Mouse (Mus musculus) left cerebral cortex, postnatal 25 days (tissue): ENCODE measurements around the gene Ppt1. TPM values are rescaled to one million over a fixed set of nuclear protein-coding genes. Genes with fewer than 3 reads are reported as not detected.
"Not testable (repeated sequence)": the region's sequence is repeated elsewhere in the genome, so short reads cannot be mapped to it uniquely, and the experiment has no call there.

Experiments used
- DNase-seq, 2 experiments: peaks; one replicate each; pipeline ENCODE4 v3.0.0; 2022; ENCODE audit warnings: low spot score in 2 of 2, mixed read lengths in 1 of 2
- intact Hi-C: fragments of 180-260 bp; cut with DNase I; formaldehyde crosslinking; loops from one replicate; pipeline ENCODE4 v1.15.1; 2025
- total RNA-seq, 2 experiments: library from RNA; stranded (reverse); gene quantifications; 2 replicates each; pipeline ENCODE4 v1.2.3; 2021

Gene Ppt1
- 10 to 100 TPM; 95.2 to 98.2 TPM for total RNA-seq

DNA sequence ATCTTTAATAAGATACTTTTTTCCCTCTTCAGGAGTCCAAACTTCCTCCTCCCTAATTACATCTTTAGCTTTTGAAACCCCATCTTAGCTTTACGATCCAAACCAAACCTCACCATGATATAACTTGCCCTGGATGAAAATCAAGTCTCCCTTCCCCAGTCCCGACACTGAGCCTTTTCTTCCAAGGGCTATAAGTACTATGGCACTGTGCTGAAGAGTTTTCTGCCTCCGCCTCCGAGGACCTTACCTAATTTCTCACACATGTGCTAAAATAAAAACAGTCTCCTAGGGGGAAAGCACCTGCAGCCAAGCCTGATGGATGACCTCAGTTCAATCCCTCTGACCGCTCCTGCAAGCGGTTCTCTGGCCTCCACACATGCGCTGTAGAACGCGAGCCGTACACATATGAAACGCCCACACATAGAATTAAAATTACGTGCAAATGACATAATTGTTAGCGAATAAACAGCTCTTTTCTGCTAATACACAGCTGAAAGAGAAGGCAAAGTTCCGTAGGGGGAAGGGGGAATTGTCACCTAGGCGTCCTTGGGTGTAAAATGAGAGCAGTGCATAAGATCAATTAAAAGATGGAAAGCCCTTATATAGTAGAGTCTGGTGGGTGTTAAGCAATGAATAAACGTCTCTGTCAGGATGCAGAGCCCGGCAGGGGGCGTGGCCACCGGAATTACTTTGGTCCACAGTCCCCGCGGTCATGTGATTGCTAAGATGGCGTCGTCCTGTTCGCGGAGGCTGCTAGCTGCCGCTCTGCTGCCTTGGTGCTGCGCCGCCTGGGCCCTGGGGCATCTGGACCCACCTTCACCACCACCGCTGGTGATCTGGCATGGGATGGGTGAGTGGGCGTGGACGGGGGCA, at the start of gene Ppt1:
Ppt1 (plus strand) TSS at position 713 of the 873 bp plus-strand sequence.
- intact Hi-C loops, result loop anchor here (2.0 to 10.0 kb wide), 2 partner anchors 27 to 1601 kb away; no protein-coding TSS in a partner anchor
- peak; percentile 95 to 96 for DNase-seq

DNA sequence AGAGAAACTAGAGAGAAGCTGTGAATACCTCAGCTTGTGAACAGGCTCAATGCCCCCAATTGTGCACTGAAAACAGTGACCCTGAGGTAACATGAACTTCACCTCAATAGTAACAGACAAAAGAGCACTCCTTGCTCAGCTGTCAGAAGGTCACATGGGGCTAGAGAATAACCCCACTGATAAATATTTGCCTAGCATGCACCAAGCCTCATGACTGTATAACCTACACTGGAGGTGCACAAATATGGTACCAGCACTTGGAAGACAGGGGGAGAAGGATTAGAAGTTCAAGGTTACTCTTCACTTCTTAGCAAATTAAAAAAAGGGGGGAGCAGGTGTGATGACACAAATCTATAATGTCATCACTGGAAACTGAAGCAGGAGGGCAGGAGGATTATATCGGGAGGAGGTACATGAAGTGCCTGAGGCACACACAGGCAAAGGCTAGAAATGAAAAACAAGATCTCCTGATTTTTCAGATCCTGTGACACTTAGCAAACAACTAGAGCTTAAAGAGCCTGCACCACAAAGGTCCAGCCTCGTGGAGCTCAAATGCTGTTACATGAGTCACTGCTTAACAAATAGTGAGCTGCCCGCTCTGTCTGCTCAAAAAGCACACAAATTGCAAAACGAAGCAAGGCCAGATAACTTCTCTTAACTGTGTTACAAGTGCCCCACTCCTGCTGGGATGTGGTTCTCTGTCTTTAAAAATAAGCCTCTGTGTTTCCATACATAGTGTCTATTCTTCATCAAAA, 46.5 kb upstream of the Ppt1 start:
- intact Hi-C loops, result no loop called here
- DNase-seq, result no peak

DNA sequence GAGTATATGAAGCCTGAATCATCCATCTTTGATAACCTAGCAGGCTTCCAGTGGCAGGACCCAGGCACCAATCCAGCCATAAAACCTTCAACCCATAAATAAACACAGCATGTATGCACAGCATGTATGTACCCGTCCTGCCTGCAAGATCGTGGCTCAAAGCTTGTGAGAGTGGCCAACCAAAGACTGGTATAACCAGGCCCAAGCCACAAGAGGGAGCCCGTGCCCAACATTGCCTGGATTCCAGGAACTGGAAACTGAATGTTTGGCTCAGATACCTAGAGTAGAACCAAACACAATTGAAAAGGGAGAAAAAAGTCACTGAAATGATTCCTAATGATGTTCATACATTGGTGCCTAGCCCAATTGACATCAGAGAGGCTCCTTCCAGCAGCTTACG, 27.9 kb upstream of the Ppt1 start:
- peak; percentile 50 to 75 for DNase-seq
- intact Hi-C loops, result loop anchor here (2.0 to 5.0 kb wide), 3 partner anchors 29 to 274 kb away; partner anchors contain the start of gene Ppt1

DNA sequence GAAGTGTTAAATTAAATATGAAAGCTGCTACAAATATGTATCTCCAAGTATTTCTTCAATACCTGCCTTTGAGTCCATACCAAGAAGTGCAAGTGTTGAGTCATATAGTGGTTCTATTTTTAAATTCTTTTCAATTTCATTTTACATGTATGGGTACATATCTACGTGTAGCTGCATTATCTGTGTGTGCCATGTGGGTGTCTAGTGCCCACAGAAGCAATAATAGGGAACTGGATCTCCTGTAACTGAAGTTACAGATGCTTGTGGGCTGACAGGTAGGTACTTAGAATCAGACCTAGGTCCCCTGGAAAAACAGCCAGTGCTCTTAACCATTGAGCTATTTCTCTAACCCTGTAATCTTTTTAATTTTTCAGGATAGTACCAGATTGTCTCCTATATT, 24.9 kb upstream of the Ppt1 start:
- intact Hi-C loops, result no loop called here
- DNase-seq, result no peak

DNA sequence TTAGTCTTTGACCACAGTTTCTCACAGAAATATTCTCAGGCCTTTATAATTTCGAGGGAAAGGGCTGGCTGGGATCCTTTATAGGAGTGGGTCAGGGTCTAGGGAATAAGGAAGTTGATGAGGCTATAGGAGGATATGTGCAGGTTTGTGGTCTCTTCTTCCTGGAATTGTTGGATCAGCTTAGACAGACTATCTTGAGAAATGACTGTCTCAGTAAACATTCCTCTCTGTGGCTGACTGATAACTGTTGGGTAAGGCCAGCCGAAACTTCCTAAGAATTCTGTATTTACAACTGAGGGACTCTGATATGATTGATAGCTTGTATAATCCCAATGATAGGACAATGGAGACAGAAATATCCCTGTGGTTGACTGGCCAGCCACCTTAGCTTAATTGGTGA, 24.2 kb upstream of the Ppt1 start:
- DNase-seq, result no peak
- intact Hi-C loops, result no loop called here

GRCm38 (mm10) chr4:122816202-122816601, 19.8 kb upstream of the Ppt1 start:
- intact Hi-C loops, result no loop called here
- DNase-seq, result no peak

DNA sequence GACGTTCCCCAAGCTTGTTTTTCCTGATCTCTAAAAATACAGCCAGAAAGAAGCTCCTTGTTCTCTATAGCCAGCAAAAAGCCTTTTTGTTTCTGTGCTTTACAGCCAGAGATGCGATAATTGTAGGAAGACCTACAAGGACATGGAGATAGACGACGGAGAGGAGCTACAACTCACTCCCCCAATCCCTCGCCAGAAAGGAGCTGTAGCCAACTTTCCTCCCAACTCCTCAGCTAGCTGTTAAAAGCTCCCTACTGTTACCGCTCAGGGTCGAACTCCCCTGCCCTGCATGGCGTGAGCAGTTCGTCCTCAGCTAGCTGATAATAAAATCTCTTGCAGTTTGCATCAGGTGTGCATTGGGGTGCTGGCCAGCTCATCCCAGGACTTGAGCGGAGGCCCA, 15.1 kb upstream of the Ppt1 start:
- intact Hi-C loops, DNase-seq: not testable (repeated sequence)

- intact Hi-C loops, result no loop called here
- DNase-seq, result no peak
Measured at GRCm38 (mm10) chr4:122827651-122828050, 8.4 kb upstream of the Ppt1 start.

DNA sequence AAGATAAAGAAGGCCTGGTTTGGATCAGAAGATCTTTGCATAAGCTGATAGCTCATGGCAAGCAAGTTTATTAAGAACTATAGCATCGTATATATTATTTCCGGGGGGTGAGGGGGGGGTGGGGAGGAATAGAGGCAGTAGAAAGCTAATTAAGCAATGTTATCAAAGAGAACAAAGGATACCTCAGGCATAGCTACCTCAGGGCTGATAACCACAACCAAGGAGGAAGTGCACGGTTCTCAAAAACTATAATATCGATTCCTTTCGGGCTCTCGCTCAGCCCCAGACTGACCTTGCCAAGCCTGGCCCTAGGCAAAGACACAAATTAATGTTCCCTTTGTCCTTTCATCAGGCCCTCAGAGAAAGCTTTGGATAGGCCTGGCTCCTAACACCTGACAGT, 6.7 kb upstream of the Ppt1 start:
- DNase-seq, result no peak
- intact Hi-C loops, result no loop called here

DNA sequence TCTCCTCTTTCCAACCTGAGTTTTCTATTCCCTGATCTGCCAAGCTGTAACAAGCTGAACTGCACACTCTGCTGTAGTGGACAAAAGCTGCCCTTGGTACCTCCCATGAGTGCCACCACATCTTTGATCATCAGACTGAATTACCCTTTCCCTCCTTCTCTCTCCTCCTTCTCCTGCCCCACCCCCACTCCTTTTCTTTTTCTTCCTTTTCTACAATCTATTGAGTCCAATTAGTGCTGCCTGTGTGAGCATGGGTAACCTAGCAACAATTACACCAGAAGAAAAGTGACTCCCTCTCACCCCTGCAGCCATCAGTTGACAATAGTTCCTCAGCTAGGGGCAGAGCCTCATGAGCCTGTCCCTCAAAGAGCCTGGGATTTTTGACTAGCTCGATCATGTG, 4.2 kb upstream of the Ppt1 start:
- DNase-seq, result no peak
- intact Hi-C loops, result loop anchor here (10.0 kb wide), 1 partner anchor 1597 kb away; no protein-coding TSS in a partner anchor

DNA sequence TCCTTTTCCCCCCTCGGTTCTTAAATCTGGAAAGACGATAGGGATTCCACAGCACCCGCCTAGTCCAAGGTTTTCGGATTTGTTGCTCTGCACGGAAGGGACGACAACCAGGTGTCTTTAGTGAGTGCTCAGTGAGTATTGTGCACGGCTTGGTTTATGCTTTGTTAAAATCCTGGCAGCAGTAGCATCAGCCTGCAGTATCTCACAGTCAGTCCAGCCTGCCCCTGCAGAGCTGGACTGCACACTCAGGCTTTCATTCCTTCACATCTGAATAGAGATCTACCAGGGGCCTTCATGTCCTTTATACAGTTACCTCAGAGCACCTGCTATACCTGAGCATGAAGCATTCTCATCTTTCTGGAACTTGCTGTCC, 347 bp downstream of the Ppt1 start:
- intact Hi-C loops, result loop anchor here (2.0 to 10.0 kb wide), 2 partner anchors 28 to 1602 kb away; no protein-coding TSS in a partner anchor
- DNase-seq, result no peak

DNA sequence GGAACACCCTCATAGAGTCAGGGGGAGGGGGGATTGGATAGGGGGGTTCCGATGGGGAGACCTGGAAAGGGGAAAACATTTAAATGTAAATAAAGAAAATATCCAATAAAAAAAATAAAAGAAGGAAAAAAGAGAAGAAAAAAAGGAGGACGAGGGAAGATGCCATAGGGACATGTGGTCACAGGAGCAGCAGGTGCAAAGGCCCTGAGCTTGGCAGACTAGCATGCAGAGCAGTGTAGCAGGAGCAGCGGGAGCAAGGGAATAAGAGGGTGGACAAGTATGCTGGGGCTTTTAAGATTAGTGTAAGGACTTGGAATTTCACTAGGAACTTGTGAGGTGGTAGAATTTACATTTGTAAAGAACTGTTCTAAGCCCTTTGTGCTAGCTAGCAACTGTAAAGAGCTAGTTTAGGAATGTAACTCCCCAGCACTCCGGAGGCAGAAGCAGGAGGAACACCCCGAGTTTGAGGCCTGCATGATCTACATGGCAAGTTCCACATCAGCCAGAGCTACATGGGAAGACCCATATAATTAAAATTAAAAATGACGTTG, 1.2 kb downstream of the Ppt1 start:
- no peak for DNase-seq
- intact Hi-C loops, result loop anchor here (2.0 to 10.0 kb wide), 2 partner anchors 28 to 1602 kb away; no protein-coding TSS in a partner anchor

DNA sequence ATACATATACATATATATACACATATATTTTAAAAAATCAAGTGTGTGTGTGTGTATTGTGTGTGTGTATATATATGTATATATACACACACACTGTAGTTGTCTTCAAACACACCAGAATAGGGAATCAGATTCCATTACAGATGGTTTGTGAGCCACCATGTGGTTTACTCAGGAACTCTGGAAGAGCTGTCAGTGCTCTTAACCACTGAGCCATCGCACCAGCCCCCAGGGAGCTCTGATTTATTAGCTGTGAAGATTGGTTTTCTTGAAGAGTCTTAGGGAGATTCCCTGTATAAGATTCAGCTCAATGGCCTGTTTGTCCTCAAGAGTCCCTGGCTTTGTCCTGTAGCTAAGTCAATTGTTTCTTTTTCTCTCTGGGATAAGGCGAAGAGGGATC, 2.0 kb downstream of the Ppt1 start:
- intact Hi-C loops, result loop anchor here (2.0 to 10.0 kb wide), 2 partner anchors 29 to 1603 kb away; no protein-coding TSS in a partner anchor
- DNase-seq, result no peak

DNA sequence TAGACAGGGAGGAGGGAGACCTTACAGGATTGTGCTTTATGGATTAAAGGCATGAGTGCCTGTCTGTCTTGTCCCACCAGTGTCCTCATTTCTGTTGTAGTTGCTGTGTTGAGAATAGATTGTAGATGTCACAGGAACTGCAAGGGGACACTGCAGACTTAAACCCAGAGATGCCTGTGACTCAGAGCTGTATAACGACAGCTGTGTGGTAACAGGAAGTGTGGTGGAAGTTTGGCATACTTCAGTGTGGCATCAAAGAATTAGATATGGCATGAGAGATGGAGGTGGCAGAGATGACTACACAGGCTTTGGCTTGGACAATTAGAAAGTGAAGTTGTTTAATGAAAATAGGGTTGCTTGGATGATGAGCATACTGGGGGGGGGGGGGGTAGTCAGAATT, 2.4 kb downstream of the Ppt1 start:
- intact Hi-C loops, result loop anchor here (10.0 kb wide), 1 partner anchor 1604 kb away; no protein-coding TSS in a partner anchor

GRCm38 (mm10) chr4:122848150-122848621, 12.1 kb downstream of the Ppt1 start:
- DNase-seq, result no peak
- intact Hi-C loops, result no loop called here

More for the DNA sequence above, 2.4 kb downstream of the Ppt1 start:
- peak in 1 of 2 experiments; percentile 44 for DNase-seq

- intact Hi-C loops, result no loop called here
- DNase-seq, result no peak
Measured at GRCm38 (mm10) chr4:122851535-122851934, 15.5 kb downstream of the Ppt1 start.

- no peak for DNase-seq
- intact Hi-C loops, result no loop called here
Measured at GRCm38 (mm10) chr4:122853691-122854090, 17.6 kb downstream of the Ppt1 start.

DNA sequence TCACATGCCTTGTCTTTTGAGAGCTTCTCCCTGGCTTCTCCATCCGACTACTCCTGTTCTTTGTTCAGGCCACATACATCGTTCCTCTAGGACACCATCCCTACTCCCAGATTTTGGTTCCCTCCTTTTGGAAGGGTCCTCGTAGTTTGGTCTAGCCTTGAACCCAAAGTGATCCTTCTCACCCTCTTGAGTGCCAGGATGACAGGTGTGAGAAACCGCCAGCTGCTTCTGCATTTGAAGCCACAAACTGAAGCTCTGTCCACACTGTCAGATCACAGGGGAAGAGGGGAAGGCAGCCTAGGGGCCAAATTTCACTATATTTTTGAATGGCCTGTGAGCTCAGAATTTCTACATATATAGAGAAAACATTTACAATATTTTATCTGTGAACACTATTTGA, 18.7 kb downstream of the Ppt1 start:
- DNase-seq, result no peak
- intact Hi-C loops, result no loop called here

DNA sequence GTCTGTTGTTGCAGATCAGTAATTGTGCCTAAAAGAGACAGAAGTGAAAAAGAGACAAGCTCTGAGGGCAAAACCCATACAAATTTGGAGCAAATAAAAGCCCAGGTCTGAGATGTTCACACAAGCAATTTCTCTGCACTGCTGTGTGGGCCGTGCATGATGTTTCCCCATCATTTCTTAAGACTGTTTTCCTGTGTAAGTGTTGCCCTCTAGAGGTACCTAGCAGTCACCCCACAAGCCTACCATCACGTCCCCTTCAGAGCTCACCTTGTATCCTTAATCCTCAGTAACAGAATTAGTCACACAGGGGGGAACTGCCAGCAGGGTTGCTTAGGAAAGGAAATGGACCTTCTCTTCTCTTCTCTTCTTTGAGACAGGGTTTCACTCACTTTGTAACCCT, 21.9 kb downstream of the Ppt1 start:
- DNase-seq, result no peak
- intact Hi-C loops, result no loop called here

DNA sequence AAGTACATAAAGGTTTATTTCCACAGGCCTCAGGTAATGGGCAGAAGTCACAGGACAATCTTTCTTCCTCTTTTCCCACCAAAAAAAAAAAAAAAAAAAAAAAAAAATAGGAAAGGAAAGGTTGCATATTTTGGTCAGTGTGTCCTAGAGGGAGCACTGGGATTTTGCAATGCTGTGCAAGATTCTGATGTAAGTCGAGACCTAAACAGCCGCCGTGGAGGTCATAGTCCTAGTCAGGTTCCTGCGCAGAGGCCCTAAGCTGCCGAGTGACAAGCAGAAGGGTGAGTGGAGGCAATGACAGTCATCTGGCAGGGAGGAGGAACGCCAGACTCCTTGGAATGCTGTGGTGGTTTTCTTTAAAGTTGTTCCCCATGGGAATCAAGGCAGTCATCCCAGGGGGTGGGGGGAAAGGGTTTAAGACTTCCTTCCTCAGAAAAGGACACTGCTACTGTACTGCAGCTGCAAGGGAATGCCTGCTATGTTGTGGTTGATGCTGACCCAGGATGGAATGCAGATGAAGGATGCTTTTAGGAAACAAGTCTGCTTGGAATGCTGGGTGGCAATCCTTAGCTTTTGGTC, 23.1 kb downstream of the Ppt1 start:
- no peak for DNase-seq
- intact Hi-C loops, result no loop called here
